Mouse (Mus musculus): ENCODE measurements around the gene Jsrp1.
A peak's percentile ranks its signal among the peaks of the same experiment; 100 is the strongest.

The Jsrp1 gene

GRCm38 (mm10) chr10:80813366-80813765 is at the start of gene Jsrp1:
Jsrp1 (minus strand) TSS chr10:80813498.
- DNase-seq = no peak

GRCm38 (mm10) chr10:80862305-80862704 is 49.0 kb upstream of the Jsrp1 start:
- DNase-seq = no peak

GRCm38 (mm10) chr10:80858350-80858935 is 45.1 kb upstream of the Jsrp1 start:
- no peak for DNase-seq

- no peak for DNase-seq
Measured at GRCm38 (mm10) chr10:80857848-80858247, 44.5 kb upstream of the Jsrp1 start.

GRCm38 (mm10) chr10:80857386-80857785 is 44.1 kb upstream of the Jsrp1 start:
- no peak for DNase-seq

- DNase-seq = no peak
Measured at GRCm38 (mm10) chr10:80856908-80857307, 43.6 kb upstream of the Jsrp1 start.

GRCm38 (mm10) chr10:80856267-80856666 is 43.0 kb upstream of the Jsrp1 start:
- DNase-seq = no peak

GRCm38 (mm10) chr10:80855749-80856073 is 42.4 kb upstream of the Jsrp1 start:
- no peak for DNase-seq

GRCm38 (mm10) chr10:80854913-80855748 is 41.8 kb upstream of the Jsrp1 start, which contains the start of the genes Lsm7 and Sppl2b:
Lsm7 (minus strand) TSS chr10:80855209.
Sppl2b (plus strand) TSS chr10:80855275.
- peak; percentile 96 for DNase-seq

GRCm38 (mm10) chr10:80848571-80848970 is 35.3 kb upstream of the Jsrp1 start:
- peak; percentile 57 to 72 for DNase-seq

GRCm38 (mm10) chr10:80845732-80846131 is 32.4 kb upstream of the Jsrp1 start:
- DNase-seq = no peak

GRCm38 (mm10) chr10:80845055-80845693 is 31.9 kb upstream of the Jsrp1 start:
- DNase-seq = no peak

- DNase-seq = no peak
Measured at GRCm38 (mm10) chr10:80843931-80844547, 30.7 kb upstream of the Jsrp1 start, which contains the start of gene Lingo3. Lingo3 (minus strand) TSS chr10:80844039.

GRCm38 (mm10) chr10:80843087-80843930 is 30.0 kb upstream of the Jsrp1 start:
- DNase-seq = no peak

GRCm38 (mm10) chr10:80842334-80842733 is 29.0 kb upstream of the Jsrp1 start:
- no peak for DNase-seq

- DNase-seq = no peak
Measured at GRCm38 (mm10) chr10:80841685-80842084, 28.4 kb upstream of the Jsrp1 start.

GRCm38 (mm10) chr10:80839848-80840247 is 26.6 kb upstream of the Jsrp1 start:
- DNase-seq = no peak

GRCm38 (mm10) chr10:80838346-80838912 is 25.1 kb upstream of the Jsrp1 start:
- DNase-seq = no peak

GRCm38 (mm10) chr10:80837827-80838226 is 24.5 kb upstream of the Jsrp1 start:
- peak in 1 of 2 experiments; percentile 32 for DNase-seq

GRCm38 (mm10) chr10:80836949-80837379 is 23.7 kb upstream of the Jsrp1 start:
- no peak for DNase-seq

- no peak for DNase-seq
Measured at GRCm38 (mm10) chr10:80835617-80836016, 22.3 kb upstream of the Jsrp1 start.

- DNase-seq = no peak
Measured at GRCm38 (mm10) chr10:80832818-80833217, 19.5 kb upstream of the Jsrp1 start.
